Mouse (Mus musculus): Measurements from ENCODE around the gene Vamp9. TPM values are rescaled to one million over a fixed set of nuclear protein-coding genes. Genes with fewer than 3 reads are reported as not detected.

Vamp9 gene
- under 1 TPM in 1 of 2 experiments, not detected in 1; 0.99 TPM for total RNA-seq (2021)
- long read RNA-seq, experiment 1, partial matches to known transcripts = 0 of 1 reads
- long read RNA-seq, experiment 1, other reads (novel, unspliced or antisense) = 1 of 1 reads
- long read RNA-seq, experiment 2, partial matches to known transcripts = 1 of 2 reads
- long read RNA-seq, experiment 2, other reads (novel, unspliced or antisense) = 1 of 2 reads

- DNase-seq = peak; percentile 96 to 97
Observed at GRCm38 (mm10) chr5:99906181-99906956, at the start of gene Vamp9. Gene Vamp9 (plus strand): TSS chr5:99906254.

- DNase-seq = no peak
Observed at GRCm38 (mm10) chr5:99857106-99857637, 48.9 kb upstream of the Vamp9 start.

DNA sequence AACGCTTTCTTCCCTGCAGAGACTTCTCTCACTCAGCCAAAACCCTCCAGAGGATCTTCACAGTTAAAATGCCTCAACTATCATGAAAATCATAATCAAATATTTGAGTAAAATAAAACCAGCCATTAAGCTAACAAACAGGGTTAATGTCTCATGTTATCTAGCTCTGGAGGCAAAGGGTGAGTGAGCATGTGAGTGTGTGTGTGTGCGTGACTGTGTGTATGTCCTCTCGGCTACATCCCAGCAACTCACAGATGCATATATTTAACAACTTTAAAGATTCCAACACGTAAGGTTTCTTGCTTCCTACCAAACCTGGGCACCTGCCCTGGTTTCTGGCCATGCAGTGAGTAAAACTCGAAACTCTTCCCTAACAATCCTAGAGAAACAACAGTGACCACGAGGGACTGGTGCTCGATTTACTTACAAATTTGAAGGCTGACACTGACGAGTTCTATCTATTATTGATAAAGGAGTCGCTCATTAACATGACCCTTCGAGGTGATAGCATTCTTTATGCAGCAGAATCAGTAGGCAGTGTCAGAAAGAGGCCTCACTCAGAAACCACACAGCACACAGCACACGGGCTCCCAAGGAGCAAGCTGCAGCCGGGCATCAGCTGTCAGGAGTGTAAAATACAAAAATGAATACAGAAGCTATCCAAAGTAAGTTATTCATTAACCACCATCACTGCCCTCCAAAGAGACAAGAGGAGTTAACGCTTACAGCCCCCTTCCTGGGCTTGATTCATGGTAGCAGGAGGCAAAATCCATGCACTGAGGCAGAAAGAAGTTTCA, 46.2 kb upstream of the Vamp9 start:
- no peak for DNase-seq

GRCm38 (mm10) chr5:99861816-99862215, 44.2 kb upstream of the Vamp9 start:
- DNase-seq = no peak

DNA sequence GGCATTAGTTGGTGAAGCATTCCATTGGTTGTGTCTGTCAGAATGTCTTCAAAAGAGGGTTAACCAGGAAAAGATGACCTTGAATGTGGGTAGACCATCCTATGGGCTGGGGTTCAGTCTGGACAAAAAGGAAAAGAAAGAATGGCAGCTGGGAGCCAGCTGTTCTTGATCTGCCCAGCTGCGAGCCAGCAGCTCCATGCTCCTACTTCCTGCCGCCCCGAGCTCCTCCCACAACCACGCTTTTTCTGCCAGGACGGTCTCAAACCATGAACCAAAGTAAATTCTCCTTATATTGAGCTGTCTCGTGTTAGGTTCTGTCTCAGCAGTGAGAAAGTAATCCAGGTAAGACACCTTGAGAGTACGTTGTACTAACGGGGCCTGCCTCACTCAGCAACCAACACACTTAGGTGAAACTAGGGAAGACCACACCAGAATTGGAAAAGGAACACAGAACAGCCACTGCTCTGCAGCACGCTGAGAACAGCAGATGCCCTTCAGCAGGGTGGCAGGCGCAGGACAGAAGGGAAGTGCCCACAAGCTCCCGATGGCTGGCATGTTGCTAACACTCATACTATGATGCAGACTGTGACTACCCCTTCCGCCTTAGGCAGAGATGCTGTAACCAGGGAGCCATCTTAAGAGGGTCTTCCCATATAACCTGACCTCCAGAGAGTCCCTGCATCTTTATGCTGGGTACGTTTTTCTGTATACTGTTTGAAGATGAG, 42.2 kb upstream of the Vamp9 start:
- DNase-seq = no peak

DNA sequence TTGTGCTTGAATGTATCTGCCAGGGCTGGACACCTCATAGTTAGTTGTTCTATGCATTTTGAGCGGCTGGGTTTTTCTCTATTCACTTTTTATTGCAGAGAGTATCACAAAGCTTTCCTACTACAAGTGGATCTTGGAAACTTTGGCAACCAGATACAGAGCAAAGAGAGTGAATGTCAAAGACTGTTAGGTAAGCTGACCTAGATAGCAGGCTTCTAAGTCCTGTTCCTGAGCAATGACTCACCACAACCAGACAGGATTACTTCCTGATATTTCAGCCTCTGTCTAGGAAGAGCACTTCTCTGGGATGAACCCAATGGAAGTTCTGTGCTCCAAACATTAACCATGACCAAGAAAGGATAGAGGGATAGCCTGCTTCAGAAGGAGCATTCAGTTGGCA, 40.3 kb upstream of the Vamp9 start:
- DNase-seq = no peak

- no peak for DNase-seq
Observed at GRCm38 (mm10) chr5:99868286-99868685, 37.8 kb upstream of the Vamp9 start.

GRCm38 (mm10) chr5:99868923-99869322, 37.1 kb upstream of the Vamp9 start:
- no peak for DNase-seq

- DNase-seq = peak; percentile 20 to 36
Observed at GRCm38 (mm10) chr5:99877565-99877964, 28.5 kb upstream of the Vamp9 start.

DNA sequence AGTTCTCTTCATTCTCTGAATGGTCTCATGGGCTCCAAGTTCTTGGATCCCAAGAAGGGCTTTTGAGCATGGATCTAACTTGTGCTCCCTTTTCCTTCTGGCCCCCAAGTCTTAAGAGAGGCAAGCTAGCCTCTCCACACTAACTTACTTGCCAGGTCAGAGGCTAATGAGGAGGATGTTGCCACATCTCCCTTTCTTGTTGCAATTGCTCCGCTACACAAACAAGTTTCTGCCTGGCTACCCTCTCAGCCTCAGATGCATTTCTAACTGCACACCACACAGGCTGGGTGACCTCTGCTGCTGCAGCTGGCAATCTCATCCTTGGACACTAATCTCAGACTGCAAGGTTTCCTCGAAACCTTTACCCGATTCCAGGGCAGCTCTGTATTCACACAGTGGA, 23.6 kb upstream of the Vamp9 start:
- no peak for DNase-seq

- DNase-seq = no peak
Observed at GRCm38 (mm10) chr5:99884035-99884434, 22.0 kb upstream of the Vamp9 start.

- DNase-seq = no peak
Observed at GRCm38 (mm10) chr5:99887133-99887532, 18.9 kb upstream of the Vamp9 start.

- peak; percentile 8 to 41 for DNase-seq
Observed at GRCm38 (mm10) chr5:99891516-99892441, 14.3 kb upstream of the Vamp9 start.

DNA sequence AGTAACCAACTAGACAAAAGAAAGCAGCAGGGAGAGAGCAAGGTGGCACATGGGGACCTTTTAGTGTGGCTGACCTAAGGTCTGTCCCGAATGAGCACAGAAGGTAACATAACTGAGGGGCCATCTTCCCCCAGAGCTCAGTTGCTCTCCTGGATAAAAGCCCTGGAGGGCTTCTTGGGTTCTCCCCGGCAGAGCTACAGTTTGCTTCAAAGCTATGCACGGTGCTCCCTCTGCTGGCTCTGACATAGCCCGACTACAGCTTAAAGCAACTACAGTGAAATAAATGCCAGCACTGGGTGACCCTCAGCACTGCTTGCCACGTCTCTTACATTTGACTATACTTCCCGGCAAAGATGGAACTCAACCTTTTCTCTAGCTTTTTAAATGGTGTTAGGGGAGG, 6.0 kb upstream of the Vamp9 start:
- DNase-seq = peak; percentile 36 to 53

- DNase-seq = no peak
Observed at GRCm38 (mm10) chr5:99905731-99906130, 323 bp upstream of the Vamp9 start.

GRCm38 (mm10) chr5:99915494-99915893, 9.4 kb downstream of the Vamp9 start:
- no peak for DNase-seq

DNA sequence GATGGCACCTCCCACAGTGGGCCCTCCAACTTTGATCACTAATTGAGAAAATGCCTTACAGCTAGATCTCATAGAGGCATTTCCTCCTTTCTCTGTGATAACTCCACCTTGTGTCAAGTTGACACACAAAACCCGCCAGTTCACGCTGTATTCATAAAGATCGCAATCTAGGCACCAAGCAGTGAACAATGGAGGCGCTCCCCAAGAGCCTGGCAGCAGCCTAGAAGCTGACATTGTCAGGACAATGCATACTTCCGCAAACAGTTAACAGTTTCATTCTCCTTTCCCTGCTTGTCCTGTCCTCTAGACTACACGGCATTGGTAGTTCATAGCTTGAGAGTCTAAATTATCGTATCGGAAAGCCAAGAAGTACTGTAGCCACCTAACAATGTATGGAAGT, 16.0 kb downstream of the Vamp9 start:
- no peak for DNase-seq

GRCm38 (mm10) chr5:99927951-99928350, 21.9 kb downstream of the Vamp9 start:
- peak; percentile 59 to 62 for DNase-seq

- DNase-seq = no peak
Observed at GRCm38 (mm10) chr5:99931910-99932309, 25.9 kb downstream of the Vamp9 start.

DNA sequence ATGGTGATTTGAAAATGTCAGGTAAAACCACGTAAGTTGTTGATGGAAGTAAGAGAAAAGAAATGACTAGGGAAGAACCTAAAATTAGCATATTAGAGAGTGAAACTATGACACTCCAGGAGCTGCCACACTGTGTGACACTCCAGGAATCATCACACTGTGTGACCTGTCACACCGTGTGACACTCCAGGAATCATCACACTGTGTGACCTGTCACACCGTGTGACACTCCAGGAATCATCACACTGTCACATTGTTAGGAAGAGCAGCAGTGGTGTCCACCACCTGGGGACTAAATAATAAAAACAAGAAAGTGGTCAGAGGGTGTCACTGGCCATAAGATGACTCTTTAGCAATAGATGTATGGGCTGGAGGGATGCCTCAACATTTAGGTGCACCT, 33.4 kb downstream of the Vamp9 start:
- no peak for DNase-seq

- no peak for DNase-seq
Observed at GRCm38 (mm10) chr5:99941273-99941672, 35.2 kb downstream of the Vamp9 start.
